ENCODE assay signal across 8 mouse cellular contexts in the genomic region with DNA sequence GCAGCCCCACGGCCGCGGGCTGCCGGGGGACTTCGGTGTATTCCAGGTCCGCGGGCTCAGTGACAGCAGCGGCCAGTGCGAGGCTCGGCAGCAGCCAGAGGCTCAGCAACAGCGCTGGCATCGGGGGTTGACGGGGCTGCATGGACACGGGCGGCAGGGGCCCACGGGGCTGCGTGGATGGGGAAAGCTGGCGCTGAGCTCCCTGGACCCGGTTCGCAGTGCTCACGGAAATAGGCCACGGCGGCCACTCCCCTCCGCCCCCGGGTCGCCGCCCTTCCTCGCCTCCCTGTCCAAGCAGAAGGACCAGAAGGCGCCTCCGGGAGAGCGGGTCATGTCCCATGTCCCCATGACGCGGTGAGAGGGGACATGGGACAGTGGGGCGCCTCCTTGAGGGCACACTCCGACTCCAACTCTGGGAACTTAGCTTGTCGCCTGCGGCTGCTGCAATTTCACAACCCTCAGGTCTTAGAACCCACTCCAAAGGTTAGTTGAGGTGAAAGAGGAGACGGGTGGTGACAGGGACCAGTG. TPM values are rescaled to one million over a fixed set of nuclear protein-coding genes. Genes with fewer than 3 reads are reported as not detected.
A peak's percentile ranks its signal among the peaks of the same experiment; 100 is the strongest.
DNase-seq lines count a peak whose midpoint lies in the region; ATAC-seq and TF ChIP-seq lines count a peak whose summit lies in the region.

Gene Rarres1 (minus strand): TSS at position 250 of the 528 bp plus-strand sequence.

- peak within 1 kb of the TSS; percentile 45 for H3K9ac ChIP-seq in intestine, embryonic 14.5 days (ENCODE audit: low read length)
- peak within 1 kb of the TSS; percentile 50 for H3K9ac ChIP-seq in lung, embryonic 14.5 days

- 2% methylated on average over 38 of the region's 38 CpGs for WGBS in intestine, embryonic 14.5 days
- WGBS in lung, embryonic 14.5 days: 1% methylated on average over 36 of the region's 38 CpGs

- DNase-seq in left cerebral cortex, adult 2 months (ENCODE audit: extremely low spot score in 1 of 2, low spot score in 2 of 2): peak in 1 of 2 experiments; percentile 40
- DNase-seq in left cerebral cortex, postnatal 14 days (ENCODE audit: low spot score in 2 of 2): no peak
- DNase-seq in brain, embryonic 14.5 days (ENCODE audit: low read depth): peak; percentile 24
- DNase-seq in gastrocnemius, postnatal 25 days: peak; percentile 18
- DNase-seq in intestine, embryonic 14.5 days (ENCODE audit: low spot score): peak; percentile 58
- peak; percentile 57 for DNase-seq in lung, embryonic 14.5 days
- peak; percentile 58 for DNase-seq in retina, embryonic 14.5 days (ENCODE audit: low spot score)
- DNase-seq in left cerebral cortex, adult 8-10 months (ENCODE audit: low spot score in 2 of 2): no peak

- no peak for TF ChIP-seq CTCF in left cerebral cortex, adult 2 months (IDR thresholded peaks at IDR 0.05)
- TF ChIP-seq CTCF in brain, embryonic 14.5 days (IDR thresholded peaks at IDR 0.05; ENCODE audit: borderline replicate concordance, extremely low read depth, insufficient read depth, insufficient read length): peak; percentile 26; the same call in 1 of the 2 replicates
- peak; percentile 39 for TF ChIP-seq CTCF in lung, embryonic 14.5 days (IDR thresholded peaks at IDR 0.05; ENCODE audit: low read depth)

- H3K4me1 ChIP-seq in intestine, embryonic 14.5 days (replicated peaks; ENCODE audit: control insufficient read depth, insufficient read depth, low read length): no peaks in the 10 kb centered on the region
- no peaks in the 10 kb centered on the region for H3K4me1 ChIP-seq in lung, embryonic 14.5 days (ENCODE audit: insufficient read depth)

- intact Hi-C loops in left cerebral cortex, adult 2 months (cut with DNase I): no loop called here
- intact Hi-C loops in left cerebral cortex, postnatal 14 days (cut with DNase I): loop anchor here (5.0 kb wide), 1 partner anchor 537 kb away; no protein-coding TSS in a partner anchor

- H3K9me3 ChIP-seq in intestine, embryonic 14.5 days (ENCODE audit: control insufficient read depth, low read length): no peaks in the 10 kb centered on the region
- no peaks in the 10 kb centered on the region for H3K9me3 ChIP-seq in lung, embryonic 14.5 days (ENCODE audit: low read depth, low read length)

- TF ChIP-seq POLR2A in brain, embryonic 14.5 days (IDR thresholded peaks at IDR 0.05; ENCODE audit: borderline replicate concordance, extremely low read depth, insufficient read depth, insufficient read length, poor library complexity, severe bottlenecking): no peak

- no peak within 1 kb of the TSS for H3K27ac ChIP-seq in left cerebral cortex, adult 2 months
- H3K27ac ChIP-seq in intestine, embryonic 14.5 days (ENCODE audit: low read depth): no peak within 1 kb of the TSS
- no peak within 1 kb of the TSS for H3K27ac ChIP-seq in lung, embryonic 14.5 days (ENCODE audit: low read depth)

- H3K27me3 ChIP-seq in intestine, embryonic 14.5 days (replicated peaks; ENCODE audit: control insufficient read depth, insufficient read depth, low read length): peaks cover 23% of the 10 kb centered on the region
- H3K27me3 ChIP-seq in lung, embryonic 14.5 days (ENCODE audit: insufficient read depth, low read length): peaks cover 19% of the 10 kb centered on the region; the same call in 1 of the 2 replicates

- H3K4me3 ChIP-seq in left cerebral cortex, adult 2 months: peak within 1 kb of the TSS; percentile 59
- H3K4me3 ChIP-seq in intestine, embryonic 14.5 days (ENCODE audit: low read depth, low read length): peak within 1 kb of the TSS; percentile 42
- H3K4me3 ChIP-seq in lung, embryonic 14.5 days (ENCODE audit: low read depth, low read length): peak within 1 kb of the TSS; percentile 58

- H3K36me3 ChIP-seq in intestine, embryonic 14.5 days (ENCODE audit: control insufficient read depth, insufficient read depth, low read length): no peaks in the 10 kb centered on the region
- no peaks in the 10 kb centered on the region for H3K36me3 ChIP-seq in lung, embryonic 14.5 days (ENCODE audit: insufficient read depth)

- peak within 1 kb of the TSS; percentile 99 for H3K4me2 ChIP-seq in intestine, embryonic 14.5 days (ENCODE audit: low read length)
- peak within 1 kb of the TSS; percentile 100 for H3K4me2 ChIP-seq in lung, embryonic 14.5 days

- peak; percentile 41; the same call in 1 of the 2 replicates for ATAC-seq in intestine, embryonic 14.5 days (replicated peaks; ENCODE audit: low FRiP score, low TSS enrichment, low read depth)
- peak; percentile 71 for ATAC-seq in lung, embryonic 14.5 days (ENCODE audit: insufficient read depth)

RNA-seq across cellular contexts. Expression of gene Rarres1, which starts in this region (rescaled TPM):
- 1 to 10 TPM; 1.5 to 1.7 TPM for total RNA-seq in left cerebral cortex, adult 2 months (2021)
- total RNA-seq in left cerebral cortex, postnatal 14 days (2021): 1 to 10 TPM; 2.0 to 2.1 TPM
- polyA plus RNA-seq in brain, embryonic 14.5 days (2012; rRNA removed): 0.83 and 1.00 TPM in 2 replicates
- 1 to 10 TPM in 1 of 2 experiments, under 1 TPM in 1; 0.28 to 1.1 TPM for total RNA-seq in gastrocnemius, postnatal 25 days (2021)
- 0.75 and 1.0 TPM in 2 replicates for polyA plus RNA-seq in intestine, embryonic 14.5 days (2014; fragmentation: Nextera tagmentation; extraction: Ambion mirVana)
- polyA plus RNA-seq in lung, embryonic 14.5 days (2014; fragmentation: Nextera tagmentation; extraction: Ambion mirVana): 5.1 and 7.0 TPM in 2 replicates
- 1 to 10 TPM; 1.6 to 2.3 (median 2.0) TPM for total RNA-seq in left cerebral cortex, adult 8-10 months (2022)

Comparison
In these comparisons a context has a peak if more than half of its experiments do, and no peak if none do; other contexts are left out.
1. Peak in DNase-seq in brain, embryonic 14.5 days; RNA of the gene not detected or under 1 TPM.
2. DNase-seq: peak in gastrocnemius, postnatal 25 days (single experiment), intestine, embryonic 14.5 days (single experiment), lung, embryonic 14.5 days (single experiment) and retina, embryonic 14.5 days (single experiment); none in left cerebral cortex, postnatal 14 days (0 of 2) and left cerebral cortex, adult 8-10 months (0 of 2).
3. Peak in every context shown above with its lines, with median percentiles within 50 percentile points of each other: H3K4me3 ChIP-seq.